Mouse (Mus musculus): ENCODE results near the gene Elk3. TPM values are rescaled to one million over a fixed set of nuclear protein-coding genes. Genes with fewer than 3 reads are reported as not detected.

Gene Elk3
- polyA plus RNA-seq, 1 experiment from 2014 or later = 14.2 TPM

DNA sequence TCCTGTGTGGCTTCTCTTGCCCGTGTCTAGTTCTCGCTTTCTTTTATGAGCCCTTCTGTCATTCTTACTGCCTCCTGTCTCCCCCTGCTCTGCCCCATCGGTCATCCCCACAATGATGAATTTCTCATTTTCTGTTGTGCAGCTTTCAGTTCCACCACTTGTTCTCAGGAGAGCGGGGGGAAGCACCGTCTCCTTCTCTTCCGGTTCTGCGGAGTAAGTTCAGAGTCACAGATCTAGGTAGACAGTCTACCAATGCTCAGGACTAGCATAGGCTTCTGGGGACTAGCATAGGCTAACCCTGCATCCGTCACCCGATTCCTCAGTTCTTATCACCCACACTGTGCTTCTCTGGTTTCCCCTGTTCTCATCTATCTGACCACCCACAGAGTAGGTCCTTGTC is 45.2 kb upstream of the Elk3 start:
- Histone ChIP-seq H3K9ac (ENCODE audit: low read depth, low read length) (no peak overlapping the region), H3K27me3 (replicated peaks; ENCODE audit: control insufficient read depth, insufficient read depth, low read length) (no peaks in the 10 kb centered on the region), H3K36me3 (ENCODE audit: control insufficient read depth, insufficient read depth) (no peaks in the 10 kb centered on the region), H3K4me1 (replicated peaks; ENCODE audit: control insufficient read depth, insufficient read depth, low read length) (no peaks in the 10 kb centered on the region), H3K4me2 (replicated peaks; ENCODE audit: low read depth) (no peak overlapping the region), H3K4me3 (ENCODE audit: low read depth, low read length) (no peak overlapping the region), H3K27ac (ENCODE audit: low read depth, low read length) (no peak overlapping the region), H3K9me3 (ENCODE audit: control insufficient read depth) (no peaks in the 10 kb centered on the region)
- WGBS = 81% methylated on average over 9 of the region's 9 CpGs
- no peak for TF ChIP-seq CTCF (IDR thresholded peaks at IDR 0.05; ENCODE audit: low read depth)
- ATAC-seq = no peak

DNA sequence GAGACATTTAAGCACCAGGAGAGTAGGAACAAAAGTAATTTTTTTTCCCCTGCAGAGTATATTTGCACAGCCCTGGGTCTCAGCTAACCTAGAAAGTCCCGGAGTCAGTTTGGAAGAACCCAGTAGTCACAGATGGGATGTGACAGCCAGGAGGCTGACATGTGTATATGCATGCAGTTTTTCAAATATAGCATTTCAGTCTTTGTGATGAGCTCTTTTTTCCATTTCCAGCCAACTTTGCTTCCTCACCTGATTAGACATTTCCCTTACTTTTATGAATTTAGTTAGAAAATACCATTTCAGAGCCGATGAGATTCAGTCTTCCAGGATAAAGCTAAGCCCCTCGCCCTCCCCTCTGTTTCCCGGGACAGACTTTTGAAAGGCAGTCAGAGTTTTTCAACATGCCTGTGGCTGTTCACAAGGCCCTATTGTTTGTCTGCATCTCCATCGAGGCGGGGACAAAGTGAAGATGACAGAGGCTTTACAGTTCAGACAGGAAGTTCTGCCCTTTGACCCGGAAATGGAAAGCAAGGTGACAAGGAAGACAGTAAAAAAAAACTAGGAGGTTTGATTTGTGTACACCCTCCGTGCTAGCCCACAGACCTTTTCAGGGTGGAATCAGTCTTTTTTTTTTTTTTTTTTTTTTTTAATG is 44.5 kb upstream of the Elk3 start:
- no peak for ATAC-seq
- no peak overlapping the region for H3K4me2 ChIP-seq (replicated peaks; ENCODE audit: low read depth)
- H3K27ac ChIP-seq (ENCODE audit: low read depth, low read length) = no peak overlapping the region
- H3K27me3 ChIP-seq (replicated peaks; ENCODE audit: control insufficient read depth, insufficient read depth, low read length) = no peaks in the 10 kb centered on the region
- H3K36me3 ChIP-seq (ENCODE audit: control insufficient read depth, insufficient read depth) = no peaks in the 10 kb centered on the region
- no peak overlapping the region for H3K9ac ChIP-seq (ENCODE audit: low read depth, low read length)
- H3K9me3 ChIP-seq (ENCODE audit: control insufficient read depth) = no peaks in the 10 kb centered on the region
- TF ChIP-seq CTCF (IDR thresholded peaks at IDR 0.05; ENCODE audit: low read depth) = no peak
- WGBS = 65% methylated on average over 8 of the region's 8 CpGs
- H3K4me1 ChIP-seq (replicated peaks; ENCODE audit: control insufficient read depth, insufficient read depth, low read length) = no peaks in the 10 kb centered on the region
- H3K4me3 ChIP-seq (ENCODE audit: low read depth, low read length) = no peak overlapping the region

DNA sequence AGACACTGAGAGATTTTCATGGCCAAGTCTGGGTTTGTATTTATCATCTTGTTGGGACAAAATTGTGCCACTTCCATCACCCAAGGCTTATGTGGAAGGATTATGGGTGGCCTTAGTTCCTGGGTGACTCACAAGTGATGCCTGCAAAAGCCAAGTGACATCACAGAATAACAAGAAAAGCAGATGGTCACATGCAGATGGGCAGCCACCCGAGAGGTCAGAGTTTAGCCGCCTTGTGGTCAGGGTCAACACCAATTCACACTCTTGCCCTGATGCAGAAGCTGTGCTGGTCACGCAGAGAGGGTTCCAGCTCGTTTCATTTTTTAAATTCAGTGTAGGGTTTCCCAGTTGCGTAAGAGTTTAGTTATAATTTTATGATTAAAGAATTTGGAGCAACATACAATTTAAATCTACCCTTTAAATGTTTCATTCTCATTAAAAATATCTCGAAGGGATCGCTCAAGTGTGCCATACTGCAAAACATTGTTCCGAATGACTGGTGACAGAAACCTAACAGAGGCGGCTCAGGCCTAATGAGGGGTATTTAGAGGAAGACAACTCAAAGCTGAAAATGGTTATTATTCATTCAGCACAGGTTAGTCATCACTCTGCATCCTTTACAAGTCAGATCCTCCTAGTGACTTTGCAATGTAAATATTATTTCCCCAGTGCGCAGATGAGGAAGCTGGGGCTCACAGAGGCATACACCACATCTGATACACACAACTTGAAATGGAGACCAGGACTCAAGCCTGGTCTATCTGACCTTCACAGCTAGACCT is 42.8 kb upstream of the Elk3 start:
- no peak for ATAC-seq

DNA sequence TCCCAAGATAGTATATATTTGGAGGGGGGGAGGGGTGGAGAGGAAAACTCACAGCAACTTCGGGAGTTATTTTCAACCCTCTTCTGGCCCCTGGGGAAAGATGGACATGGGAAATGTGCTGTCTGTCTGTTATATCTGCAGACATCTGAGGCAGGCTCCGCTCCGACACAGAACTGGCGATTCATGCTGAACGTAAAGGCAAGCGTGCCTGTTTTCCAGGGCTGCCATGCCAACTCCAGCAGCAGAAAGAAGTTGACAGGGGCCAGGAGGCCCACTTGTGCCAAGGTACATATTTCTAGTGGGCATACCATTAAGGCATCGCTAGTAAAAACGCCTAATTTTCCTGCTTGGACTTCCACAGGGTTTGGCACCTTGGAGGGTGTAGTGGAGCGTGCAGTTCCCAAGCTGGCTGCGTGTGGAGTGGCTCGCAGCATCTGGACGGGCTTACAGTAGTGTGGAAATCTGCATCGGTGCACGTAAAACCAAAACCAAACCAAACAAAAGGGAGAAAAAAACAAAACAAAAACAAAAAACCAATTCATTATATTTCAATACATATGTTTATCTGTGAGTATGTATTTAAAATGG is 37.1 kb upstream of the Elk3 start:
- ATAC-seq = no peak
- H3K4me2 ChIP-seq (replicated peaks; ENCODE audit: low read depth) = no peak overlapping the region

More for the DNA sequence above, 42.8 kb upstream of the Elk3 start:
- Histone ChIP-seq H3K36me3 (ENCODE audit: control insufficient read depth, insufficient read depth) (no peaks in the 10 kb centered on the region), H3K27ac (ENCODE audit: low read depth, low read length) (no peak overlapping the region), H3K27me3 (replicated peaks; ENCODE audit: control insufficient read depth, insufficient read depth, low read length) (no peaks in the 10 kb centered on the region), H3K4me2 (replicated peaks; ENCODE audit: low read depth) (no peak overlapping the region), H3K4me3 (ENCODE audit: low read depth, low read length) (no peak overlapping the region), H3K4me1 (replicated peaks; ENCODE audit: control insufficient read depth, insufficient read depth, low read length) (no peaks in the 10 kb centered on the region), H3K9ac (ENCODE audit: low read depth, low read length) (no peak overlapping the region), H3K9me3 (ENCODE audit: control insufficient read depth) (no peaks in the 10 kb centered on the region)
- TF ChIP-seq CTCF (IDR thresholded peaks at IDR 0.05; ENCODE audit: low read depth) = no peak
- 88% methylated on average over 10 of the region's 10 CpGs for WGBS

DNA sequence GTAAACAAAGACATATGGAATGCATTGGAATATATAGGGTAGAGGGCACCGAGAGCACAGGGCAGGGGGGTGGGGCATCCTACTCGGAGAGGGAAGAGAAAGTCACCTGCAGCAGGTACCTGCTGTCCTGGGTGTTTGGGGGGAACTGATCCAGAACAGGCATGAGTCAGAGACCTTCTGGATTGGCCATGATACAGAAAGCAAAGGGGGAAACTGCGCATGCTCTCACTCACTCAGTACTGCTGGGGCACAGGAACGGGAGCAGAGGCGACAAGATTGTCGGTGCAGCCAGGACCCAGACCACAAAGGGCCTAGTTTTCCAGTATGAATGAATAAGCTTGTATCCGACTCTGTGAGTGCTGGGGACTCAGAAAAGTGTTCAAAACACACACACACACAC is 36.5 kb upstream of the Elk3 start:
- WGBS = 64% methylated on average over 7 of the region's 7 CpGs
- Histone ChIP-seq H3K27me3 (replicated peaks; ENCODE audit: control insufficient read depth, insufficient read depth, low read length) (no peaks in the 10 kb centered on the region), H3K9me3 (ENCODE audit: control insufficient read depth) (no peaks in the 10 kb centered on the region), H3K4me1 (replicated peaks; ENCODE audit: control insufficient read depth, insufficient read depth, low read length) (0 out of 2 replicates have a peak, but pooled peaks cover 3% of the 10 kb centered on the region), H3K36me3 (ENCODE audit: control insufficient read depth, insufficient read depth) (no peaks in the 10 kb centered on the region), H3K27ac (ENCODE audit: low read depth, low read length) (no peak overlapping the region), H3K4me3 (ENCODE audit: low read depth, low read length) (no peak overlapping the region), H3K4me2 (replicated peaks; ENCODE audit: low read depth) (no peak overlapping the region), H3K9ac (ENCODE audit: low read depth, low read length) (no peak overlapping the region)
- ATAC-seq = no peak
- TF ChIP-seq CTCF (IDR thresholded peaks at IDR 0.05; ENCODE audit: low read depth) = no peak

More for the DNA sequence above, 37.1 kb upstream of the Elk3 start:
- Histone ChIP-seq H3K4me1 (replicated peaks; ENCODE audit: control insufficient read depth, insufficient read depth, low read length) (0 out of 2 replicates have a peak, but pooled peaks cover 3% of the 10 kb centered on the region), H3K4me3 (ENCODE audit: low read depth, low read length) (no peak overlapping the region), H3K27ac (ENCODE audit: low read depth, low read length) (no peak overlapping the region), H3K9ac (ENCODE audit: low read depth, low read length) (no peak overlapping the region), H3K36me3 (ENCODE audit: control insufficient read depth, insufficient read depth) (no peaks in the 10 kb centered on the region), H3K9me3 (ENCODE audit: control insufficient read depth) (no peaks in the 10 kb centered on the region), H3K27me3 (replicated peaks; ENCODE audit: control insufficient read depth, insufficient read depth, low read length) (no peaks in the 10 kb centered on the region)
- no peak for TF ChIP-seq CTCF (IDR thresholded peaks at IDR 0.05; ENCODE audit: low read depth)
- 70% methylated on average over 14 of the region's 14 CpGs for WGBS

DNA sequence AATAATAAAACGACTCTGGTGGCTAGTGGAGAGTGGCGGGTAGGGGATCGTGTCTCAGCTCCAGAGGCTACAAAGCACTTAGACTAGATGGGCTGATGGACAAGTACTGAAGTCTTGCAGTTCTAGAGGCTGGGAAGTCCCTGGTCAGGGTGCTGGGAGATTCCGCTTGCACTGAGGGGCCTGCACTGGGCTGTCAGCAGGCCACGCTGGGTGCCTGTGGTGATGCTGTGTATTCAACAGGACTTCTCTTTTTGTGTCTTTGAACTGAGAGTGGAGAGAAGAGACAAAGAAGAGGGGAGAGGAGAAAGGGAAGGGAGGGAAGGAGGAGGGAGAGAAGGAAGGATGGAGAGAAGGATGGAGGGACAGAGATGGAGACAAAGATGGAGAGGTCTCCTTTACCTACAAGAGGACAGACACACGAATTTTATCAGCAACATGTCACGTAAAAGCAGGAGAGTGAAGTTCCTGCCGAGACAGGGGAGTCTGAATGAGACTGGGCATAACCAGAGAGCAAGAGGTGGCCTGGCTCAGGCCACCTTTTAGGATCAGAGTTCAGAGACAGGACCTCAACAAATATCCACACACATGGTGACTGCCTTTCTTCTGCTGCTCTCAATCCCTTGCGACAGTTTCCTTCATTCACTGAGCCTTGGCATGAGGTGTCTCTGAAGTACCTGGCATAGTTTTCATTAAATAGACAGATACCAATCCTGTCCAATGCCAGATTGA is 35.4 kb upstream of the Elk3 start:
- no peak for ATAC-seq
- TF ChIP-seq CTCF (IDR thresholded peaks at IDR 0.05; ENCODE audit: low read depth) = no peak
- WGBS = 82% methylated on average over 9 of the region's 9 CpGs
- Histone ChIP-seq H3K9ac (ENCODE audit: low read depth, low read length) (no peak overlapping the region), H3K36me3 (ENCODE audit: control insufficient read depth, insufficient read depth) (no peaks in the 10 kb centered on the region), H3K4me1 (replicated peaks; ENCODE audit: control insufficient read depth, insufficient read depth, low read length) (0 out of 2 replicates have a peak, but pooled peaks cover 3% of the 10 kb centered on the region), H3K27ac (ENCODE audit: low read depth, low read length) (no peak overlapping the region), H3K9me3 (ENCODE audit: control insufficient read depth) (no peaks in the 10 kb centered on the region), H3K27me3 (replicated peaks; ENCODE audit: control insufficient read depth, insufficient read depth, low read length) (no peaks in the 10 kb centered on the region), H3K4me2 (replicated peaks; ENCODE audit: low read depth) (no peak overlapping the region), H3K4me3 (ENCODE audit: low read depth, low read length) (no peak overlapping the region)
